Mouse (Mus musculus) midbrain, embryonic 11.5 days (tissue): ENCODE data around the gene Fam187b. TPM values are rescaled to one million over a fixed set of nuclear protein-coding genes. Genes with fewer than 3 reads are reported as not detected.

Source experiments
- ATAC-seq: fragments of 200-750 bp; cut with Nextera tagmentation; 2 replicates; pipeline ENCODE4 v1.8.0; 2017; ENCODE audit warnings: moderate TSS enrichment, moderate library complexity; ENCODE audit not compliant: low FRiP score
- DNase-seq: peaks from one replicate; pipeline ENCODE4 v3.0.0; 2015; ENCODE audit warnings: low spot score; ENCODE audit errors: missing footprints
- H3K27ac ChIP-seq: fragments of 300-500 bp; sonication (generic); 2 replicates; pipeline ENCODE4 v1.5.1; 2014; ENCODE audit warnings: low read depth, low read length
- H3K27me3 ChIP-seq: fragments of 300-500 bp; sonication (generic); 2 replicates; pipeline ENCODE4 v1.6.1; 2014; ENCODE audit warnings: mild to moderate bottlenecking, low read length, moderate library complexity, mixed read lengths; ENCODE audit not compliant: control insufficient read depth, insufficient read depth
- H3K36me3 ChIP-seq: fragments of 300-500 bp; sonication (generic); 2 replicates; pipeline ENCODE4 v1.6.1; 2014; ENCODE audit warnings: mild to moderate bottlenecking, low read length, moderate library complexity, mixed read lengths; ENCODE audit not compliant: control insufficient read depth, insufficient read depth
- H3K4me1 ChIP-seq: fragments of 300-500 bp; sonication (generic); 2 replicates; pipeline ENCODE4 v1.6.1; 2014; ENCODE audit warnings: low read length; ENCODE audit not compliant: control insufficient read depth, insufficient read depth
- H3K4me2 ChIP-seq: fragments of 300-500 bp; sonication (generic); 2 replicates; pipeline ENCODE4 v1.6.1; 2014; ENCODE audit warnings: mild to moderate bottlenecking, moderate library complexity
- H3K4me3 ChIP-seq: fragments of 300-500 bp; sonication (generic); 2 replicates; pipeline ENCODE4 v1.5.1; 2014; ENCODE audit warnings: low read depth, low read length
- H3K9ac ChIP-seq: fragments of 300-500 bp; sonication (generic); 2 replicates; pipeline ENCODE4 v1.6.1; 2014; ENCODE audit warnings: low read length
- H3K9me3 ChIP-seq: fragments of 300-500 bp; sonication (generic); 2 replicates; pipeline ENCODE4 v1.6.1; 2016; ENCODE audit warnings: low read length; ENCODE audit not compliant: control insufficient read depth
- WGBS: fragments of 180-500 bp; shearing (Covaris S2); extraction: QIAGEN DNeasy Blood & Tissue Kit; methylation state at CpG from one replicate; pipeline ENCODE4 v1.1.7; 2014; 5-methylcytosine and 5-hydroxymethylcytosine counted together
- polyA plus RNA-seq: library from polyadenylated mRNA; unstranded; fragments of >200 nt; fragmentation: Nextera tagmentation; extraction: Ambion mirVana; gene quantifications from 2 replicates; pipeline ENCODE4 v1.2.1, GENCODE M21; 2014

Gene Fam187b
- polyA plus RNA-seq, 1 experiment from 2014 or later: 0.25 TPM

- 94% methylated on average over 5 of the region's 5 CpGs for WGBS
Measured at GRCm38 (mm10) chr7:31012971-31013370, 39.4 kb downstream of the Fam187b start.

GRCm38 (mm10) chr7:31017104-31017901 lies 43.7 kb downstream of the Fam187b start:
- 75% methylated on average over 10 of the region's 10 CpGs for WGBS
- Histone ChIP-seq H3K4me1 (no peaks in the 10 kb centered on the region), H3K36me3 (no peaks in the 10 kb centered on the region), H3K9me3 (no peaks in the 10 kb centered on the region), H3K9ac (no peak overlapping the region), H3K27ac (no peak overlapping the region), H3K27me3 (no peaks in the 10 kb centered on the region), H3K4me2 (no peak overlapping the region), H3K4me3 (no peak overlapping the region)
- DNase-seq (no peak), ATAC-seq (no peak)

More at GRCm38 (mm10) chr7:31012971-31013370, 39.4 kb downstream of the Fam187b start:
- Histone ChIP-seq H3K27ac (no peak overlapping the region), H3K27me3 (no peaks in the 10 kb centered on the region), H3K4me3 (no peak overlapping the region), H3K36me3 (no peaks in the 10 kb centered on the region), H3K9me3 (no peaks in the 10 kb centered on the region), H3K9ac (no peak overlapping the region), H3K4me1 (no peaks in the 10 kb centered on the region), H3K4me2 (no peak overlapping the region)
- no peak for ATAC-seq
- no peak for DNase-seq

DNA sequence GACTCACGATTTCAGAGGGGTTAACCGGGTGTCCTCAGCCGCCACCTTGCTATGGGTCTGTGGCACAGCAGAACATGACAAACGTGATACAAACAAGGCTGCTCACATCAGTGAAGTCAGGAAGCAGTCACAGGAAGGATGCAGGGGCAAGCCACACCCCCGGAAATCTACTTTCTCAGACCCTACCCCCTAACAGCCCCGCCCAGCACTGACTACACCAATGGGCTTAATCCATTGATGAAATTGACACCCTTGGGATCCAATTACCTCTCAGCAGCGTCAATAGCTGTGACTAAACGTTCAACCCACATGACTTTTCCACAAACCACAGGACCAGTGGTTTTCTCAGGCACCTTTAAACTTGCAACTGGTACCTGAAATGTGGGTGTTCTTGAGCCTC lies 55.0 kb downstream of the Fam187b start:
- Histone ChIP-seq H3K27me3 (no peaks in the 10 kb centered on the region), H3K9me3 (no peaks in the 10 kb centered on the region), H3K4me3 (no peak overlapping the region), H3K27ac (no peak overlapping the region), H3K4me2 (no peak overlapping the region), H3K36me3 (no peaks in the 10 kb centered on the region), H3K9ac (no peak overlapping the region), H3K4me1 (no peaks in the 10 kb centered on the region)
- 79% methylated on average over 8 of the region's 8 CpGs for WGBS
- DNase-seq (no peak), ATAC-seq (no peak)

- no peak overlapping the region for H3K9ac ChIP-seq
- no peaks in the 10 kb centered on the region for H3K9me3 ChIP-seq
- DNase-seq (no peak), ATAC-seq (no peak)
- WGBS: 71% methylated on average over 2 of the region's 2 CpGs
- H3K4me3 ChIP-seq: no peak overlapping the region
- H3K4me1 ChIP-seq: no peaks in the 10 kb centered on the region
- no peak overlapping the region for H3K4me2 ChIP-seq
- no peaks in the 10 kb centered on the region for H3K36me3 ChIP-seq
- no peak overlapping the region for H3K27ac ChIP-seq
- no peaks in the 10 kb centered on the region for H3K27me3 ChIP-seq
Measured at GRCm38 (mm10) chr7:31030717-31031116, 57.1 kb downstream of the Fam187b start.

GRCm38 (mm10) chr7:31031731-31032130 lies 58.1 kb downstream of the Fam187b start:
- no peaks in the 10 kb centered on the region for H3K36me3 ChIP-seq
- H3K9me3 ChIP-seq: no peaks in the 10 kb centered on the region
- no peak overlapping the region for H3K27ac ChIP-seq
- no peak overlapping the region for H3K9ac ChIP-seq
- WGBS: 81% methylated on average over 7 of the region's 7 CpGs
- no peak overlapping the region for H3K4me3 ChIP-seq
- H3K4me2 ChIP-seq: no peak overlapping the region
- ATAC-seq: no peak
- H3K27me3 ChIP-seq: no peaks in the 10 kb centered on the region
- no peak for DNase-seq
- no peaks in the 10 kb centered on the region for H3K4me1 ChIP-seq

GRCm38 (mm10) chr7:31033409-31034165 lies 60.0 kb downstream of the Fam187b start:
- H3K9me3 ChIP-seq: no peaks in the 10 kb centered on the region
- no peak overlapping the region for H3K27ac ChIP-seq
- DNase-seq (no peak), ATAC-seq (no peak)
- no peak overlapping the region for H3K9ac ChIP-seq
- 77% methylated on average over 9 of the region's 9 CpGs for WGBS
- H3K4me2 ChIP-seq: no peak overlapping the region
- H3K4me3 ChIP-seq: no peak overlapping the region
- H3K36me3 ChIP-seq: no peaks in the 10 kb centered on the region
- H3K27me3 ChIP-seq: no peaks in the 10 kb centered on the region
- H3K4me1 ChIP-seq: no peaks in the 10 kb centered on the region

DNA sequence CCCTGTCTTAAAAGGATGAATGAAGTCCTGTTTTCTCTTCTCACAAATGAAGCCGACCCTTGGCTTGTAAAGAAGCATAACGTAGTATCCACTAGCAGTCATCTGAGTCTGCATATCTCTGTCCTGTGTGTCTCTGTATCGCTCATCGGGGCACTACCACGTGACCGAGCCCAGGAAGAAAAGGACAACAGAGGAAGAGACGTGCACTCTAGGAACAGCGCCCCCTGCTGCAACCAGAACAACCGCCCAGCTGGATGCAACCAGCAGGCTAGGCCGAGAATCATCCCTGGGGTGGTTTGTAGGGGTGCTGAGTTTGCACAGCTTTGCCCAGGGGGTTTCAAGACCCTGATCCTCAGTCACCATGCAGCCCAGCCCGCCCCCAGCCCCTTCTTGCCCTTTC lies 61.2 kb downstream of the Fam187b start:
- no peak overlapping the region for H3K27ac ChIP-seq
- WGBS: 58% methylated on average over 11 of the region's 11 CpGs
- ATAC-seq (no peak), DNase-seq (no peak)
- no peak overlapping the region for H3K4me3 ChIP-seq
- no peaks in the 10 kb centered on the region for H3K27me3 ChIP-seq
- no peaks in the 10 kb centered on the region for H3K9me3 ChIP-seq
- no peaks in the 10 kb centered on the region for H3K4me1 ChIP-seq
- H3K36me3 ChIP-seq: no peaks in the 10 kb centered on the region
- no peak overlapping the region for H3K4me2 ChIP-seq
- no peak overlapping the region for H3K9ac ChIP-seq

- Histone ChIP-seq H3K9me3 (no peaks in the 10 kb centered on the region), H3K9ac (no peak overlapping the region), H3K4me3 (no peak overlapping the region), H3K4me2 (no peak overlapping the region), H3K36me3 (no peaks in the 10 kb centered on the region), H3K4me1 (no peaks in the 10 kb centered on the region), H3K27ac (no peak overlapping the region), H3K27me3 (no peaks in the 10 kb centered on the region)
- ATAC-seq (no peak), DNase-seq (no peak)
- WGBS: 79% methylated on average over 10 of the region's 11 CpGs
Measured at GRCm38 (mm10) chr7:31035291-31035690, 61.7 kb downstream of the Fam187b start.

- no peak overlapping the region for H3K9ac ChIP-seq
- 83% methylated on average over 7 of the region's 7 CpGs for WGBS
- no peaks in the 10 kb centered on the region for H3K9me3 ChIP-seq
- no peak for DNase-seq
- H3K36me3 ChIP-seq: no peaks in the 10 kb centered on the region
- no peak for ATAC-seq
- no peaks in the 10 kb centered on the region for H3K4me1 ChIP-seq
- H3K4me3 ChIP-seq: no peak overlapping the region
- H3K27ac ChIP-seq: no peak overlapping the region
- H3K4me2 ChIP-seq: no peak overlapping the region
- peaks cover 3% of the 10 kb centered on the region for H3K27me3 ChIP-seq
Measured at GRCm38 (mm10) chr7:31036917-31037316, 63.3 kb downstream of the Fam187b start.
